Mouse (Mus musculus) liver, adult 2 months (tissue): ENCODE results near the gene Gm42906.

ENCODE experiments used
- CTCF ChIP-seq: fragments of 200-500 bp; IDR thresholded peaks from 2 replicates; pipeline ENCODE4 v1.5.1; 2011; ENCODE audit warnings: low read depth, low read length, control low read depth
- POLR2A ChIP-seq: fragments of 200-500 bp; IDR thresholded peaks from 2 replicates; pipeline ENCODE4 v1.6.1; 2011; ENCODE audit warnings: low read length, control low read depth; ENCODE audit not compliant: insufficient read depth; ENCODE audit errors: extremely low read depth

DNA sequence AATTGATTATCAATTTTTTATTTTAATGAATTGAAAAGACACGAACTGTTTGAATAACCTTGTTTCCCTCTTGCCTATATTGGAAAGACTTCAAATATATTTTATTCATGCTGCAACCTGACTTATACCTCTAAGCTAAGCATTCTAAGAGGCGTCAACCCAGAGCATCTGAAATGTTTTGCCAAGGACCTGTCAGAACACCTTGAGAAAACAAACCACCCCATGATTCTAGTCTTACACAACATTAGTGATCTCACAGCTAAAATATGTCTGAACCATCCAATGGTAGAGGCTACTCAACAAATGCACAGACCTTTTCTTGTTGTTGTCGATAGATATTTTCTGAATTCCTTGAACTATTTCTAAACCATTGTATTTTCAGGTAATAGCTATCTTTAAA, 20.5 kb downstream of the Gm42906 start:
- TF ChIP-seq CTCF (no peak), POLR2A (no peak)
